Mouse (Mus musculus): Measurements from ENCODE around the gene Cops7b. TPM values are rescaled to one million over a fixed set of nuclear protein-coding genes. Genes with fewer than 3 reads are reported as not detected.

The Cops7b gene
- polyA plus RNA-seq, 1 experiment, result 16.3 TPM

DNA sequence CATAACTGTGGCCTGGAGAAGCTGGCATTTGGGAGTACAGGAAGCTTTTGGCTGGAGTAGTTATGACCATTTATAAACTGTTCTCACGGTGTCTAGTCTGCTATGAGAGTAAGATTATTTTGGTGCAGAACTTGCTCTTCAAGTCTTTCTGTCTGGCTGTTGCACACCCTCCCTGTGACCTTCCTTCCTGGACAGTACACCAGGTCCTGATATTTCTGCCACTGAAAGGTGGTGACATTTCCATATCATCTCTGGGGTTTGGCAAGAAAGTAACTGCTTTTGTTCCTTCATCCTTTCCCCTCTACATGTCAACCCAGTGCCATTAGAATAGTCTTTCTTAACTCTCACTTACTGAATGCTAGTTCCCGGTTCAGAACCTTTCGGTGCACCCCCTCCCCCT lies 23.5 kb upstream of the Cops7b start:
- H3K27me3 ChIP-seq (replicated peaks), result no peaks in the 10 kb centered on the region
- no peaks in the 10 kb centered on the region for H3K9me3 ChIP-seq
- peaks cover 40% of the 10 kb centered on the region for H3K4me1 ChIP-seq
- TF ChIP-seq FLI1 (IDR thresholded peaks at IDR 0.05; ENCODE audit: low read length), result no peak
- TF ChIP-seq GATA1 (IDR thresholded peaks at IDR 0.05; ENCODE audit: borderline replicate concordance, low read length), result no peak
- no peak overlapping the region for H3K4me3 ChIP-seq (replicated peaks)
- peaks cover 70% of the 10 kb centered on the region for H3K36me3 ChIP-seq (replicated peaks; ENCODE audit: low read length)

DNA sequence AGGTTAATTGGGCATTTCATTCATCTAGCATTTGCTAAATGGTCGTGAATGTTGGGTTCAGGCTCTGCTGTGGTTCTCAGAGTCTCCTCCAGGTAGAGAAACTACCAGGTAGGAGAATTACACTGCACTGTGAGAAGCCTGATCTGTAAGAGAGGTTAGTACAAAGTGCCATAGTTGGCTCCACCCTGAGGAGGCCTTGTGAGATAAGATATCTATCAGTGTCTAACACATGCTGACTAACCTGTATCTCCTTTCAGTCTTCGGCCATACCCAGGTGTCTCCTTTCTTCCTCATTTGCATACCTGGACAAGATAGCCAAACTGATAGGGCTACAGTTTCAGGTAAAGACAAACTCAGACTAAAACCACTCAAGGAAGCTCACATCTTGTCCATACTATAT lies 20.0 kb upstream of the Cops7b start:
- H3K27me3 ChIP-seq (replicated peaks), result no peaks in the 10 kb centered on the region
- H3K36me3 ChIP-seq (replicated peaks; ENCODE audit: low read length), result peaks cover 62% of the 10 kb centered on the region
- peaks cover 24% of the 10 kb centered on the region for H3K4me1 ChIP-seq
- H3K4me3 ChIP-seq (replicated peaks), result no peak overlapping the region
- TF ChIP-seq GATA1 (IDR thresholded peaks at IDR 0.05; ENCODE audit: borderline replicate concordance, low read length), result no peak
- TF ChIP-seq FLI1 (IDR thresholded peaks at IDR 0.05; ENCODE audit: low read length), result no peak
- H3K9me3 ChIP-seq, result no peaks in the 10 kb centered on the region

DNA sequence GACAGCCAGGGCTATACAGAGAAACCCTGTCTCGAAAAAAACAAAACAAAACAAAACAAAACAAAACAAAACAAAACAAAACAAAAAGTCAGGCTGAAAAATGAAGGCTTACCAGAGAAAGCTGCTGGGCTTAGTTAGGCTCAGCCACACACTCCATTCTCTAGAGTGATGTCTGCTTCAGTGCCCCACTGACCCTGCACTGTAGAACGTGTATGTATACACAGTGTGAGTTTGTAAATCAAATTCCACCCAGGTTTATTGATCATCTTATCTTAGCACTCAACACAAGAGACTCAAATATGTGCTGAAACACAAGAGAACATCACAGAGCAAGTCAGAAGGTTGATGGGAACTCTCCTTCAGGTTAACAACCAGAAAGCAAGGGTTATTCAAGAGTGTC lies 14.3 kb upstream of the Cops7b start:
- Histone ChIP-seq H3K36me3 (replicated peaks; ENCODE audit: low read length) (peaks cover 46% of the 10 kb centered on the region), H3K4me1 (no peaks in the 10 kb centered on the region), H3K9me3 (no peaks in the 10 kb centered on the region), H3K27me3 (replicated peaks) (no peaks in the 10 kb centered on the region), H3K4me3 (replicated peaks) (no peak overlapping the region)
- TF ChIP-seq FLI1 (IDR thresholded peaks at IDR 0.05; ENCODE audit: low read length) (no peak), GATA1 (IDR thresholded peaks at IDR 0.05; ENCODE audit: borderline replicate concordance, low read length) (no peak)

DNA sequence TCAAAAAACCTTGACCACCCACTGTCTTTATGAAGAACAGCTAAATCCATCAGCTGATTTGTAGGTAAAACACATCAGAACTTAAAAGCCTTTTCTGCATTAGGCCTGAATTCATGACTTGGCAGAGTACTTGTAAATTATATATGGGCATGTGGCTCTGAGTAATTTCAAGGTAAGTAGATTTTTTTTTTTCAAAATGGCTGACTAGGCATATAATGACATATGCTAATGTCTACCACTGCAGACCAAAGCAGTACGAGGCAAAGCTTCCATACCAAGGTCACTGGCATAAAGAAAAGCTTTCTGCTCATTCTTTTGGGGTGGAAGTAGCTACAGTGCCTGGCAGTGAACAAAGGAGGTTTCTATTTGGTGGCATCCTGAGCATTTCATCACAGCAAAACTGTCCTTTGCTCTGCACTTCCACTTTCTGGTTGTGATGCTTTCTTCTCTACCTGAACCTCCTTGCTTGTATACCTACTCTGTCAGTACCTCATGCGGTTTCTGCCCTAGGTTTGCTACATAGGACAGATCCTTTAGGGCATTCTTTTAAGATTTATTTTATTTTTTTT lies 13.3 kb upstream of the Cops7b start:
- Histone ChIP-seq H3K27me3 (replicated peaks) (no peaks in the 10 kb centered on the region), H3K36me3 (replicated peaks; ENCODE audit: low read length) (peaks cover 45% of the 10 kb centered on the region), H3K9me3 (no peaks in the 10 kb centered on the region), H3K4me3 (replicated peaks) (no peak overlapping the region), H3K4me1 (no peaks in the 10 kb centered on the region)
- TF ChIP-seq GATA1 (IDR thresholded peaks at IDR 0.05; ENCODE audit: borderline replicate concordance, low read length), result no peak
- TF ChIP-seq FLI1 (IDR thresholded peaks at IDR 0.05; ENCODE audit: low read length), result no peak

DNA sequence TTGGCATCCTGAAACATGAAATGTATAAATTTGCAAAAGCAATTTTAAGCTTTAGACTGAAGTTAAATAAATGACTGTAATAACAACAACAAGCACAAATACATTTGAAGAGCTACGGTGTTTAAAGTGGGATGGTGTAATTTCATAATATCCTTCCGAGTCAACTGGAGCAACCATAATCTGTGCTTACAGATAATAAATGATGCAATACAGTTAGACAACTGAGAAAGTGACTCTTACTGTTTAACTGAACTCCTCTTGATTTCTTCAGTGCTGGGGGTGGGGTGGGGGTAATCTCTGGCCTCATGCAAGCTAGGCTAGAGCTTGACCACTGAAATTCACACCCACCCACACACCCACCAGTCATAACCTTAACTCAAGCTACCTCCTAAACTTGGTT lies 11.3 kb upstream of the Cops7b start:
- H3K36me3 ChIP-seq (replicated peaks; ENCODE audit: low read length), result peaks cover 35% of the 10 kb centered on the region
- no peaks in the 10 kb centered on the region for H3K9me3 ChIP-seq
- TF ChIP-seq FLI1 (IDR thresholded peaks at IDR 0.05; ENCODE audit: low read length) (no peak), GATA1 (IDR thresholded peaks at IDR 0.05; ENCODE audit: borderline replicate concordance, low read length) (no peak)
- no peaks in the 10 kb centered on the region for H3K4me1 ChIP-seq
- no peaks in the 10 kb centered on the region for H3K27me3 ChIP-seq (replicated peaks)
- no peak overlapping the region for H3K4me3 ChIP-seq (replicated peaks)

DNA sequence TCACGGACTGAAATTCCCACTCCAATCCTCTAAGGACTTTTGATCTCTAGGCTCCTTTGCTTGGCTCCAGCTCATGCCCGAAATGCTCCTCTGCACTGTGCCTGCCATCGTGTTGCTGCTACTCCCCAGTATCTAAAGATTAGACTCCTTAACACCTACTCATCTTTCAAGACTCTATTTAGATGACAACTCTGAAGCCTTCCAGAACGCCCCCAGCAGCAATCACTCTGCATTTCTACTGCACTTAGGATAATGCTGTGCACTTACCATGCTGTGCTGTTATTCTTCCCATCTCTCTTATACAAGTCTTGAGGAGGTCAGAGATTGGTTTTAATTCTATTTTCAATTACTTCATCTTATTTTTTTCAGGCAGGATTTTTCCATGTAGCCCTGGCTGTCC lies 10.8 kb upstream of the Cops7b start:
- TF ChIP-seq FLI1 (IDR thresholded peaks at IDR 0.05; ENCODE audit: low read length), result no peak
- TF ChIP-seq GATA1 (IDR thresholded peaks at IDR 0.05; ENCODE audit: borderline replicate concordance, low read length), result no peak
- Histone ChIP-seq H3K9me3 (no peaks in the 10 kb centered on the region), H3K4me1 (no peaks in the 10 kb centered on the region), H3K27me3 (replicated peaks) (no peaks in the 10 kb centered on the region), H3K36me3 (replicated peaks; ENCODE audit: low read length) (peaks cover 32% of the 10 kb centered on the region), H3K4me3 (replicated peaks) (no peak overlapping the region)

DNA sequence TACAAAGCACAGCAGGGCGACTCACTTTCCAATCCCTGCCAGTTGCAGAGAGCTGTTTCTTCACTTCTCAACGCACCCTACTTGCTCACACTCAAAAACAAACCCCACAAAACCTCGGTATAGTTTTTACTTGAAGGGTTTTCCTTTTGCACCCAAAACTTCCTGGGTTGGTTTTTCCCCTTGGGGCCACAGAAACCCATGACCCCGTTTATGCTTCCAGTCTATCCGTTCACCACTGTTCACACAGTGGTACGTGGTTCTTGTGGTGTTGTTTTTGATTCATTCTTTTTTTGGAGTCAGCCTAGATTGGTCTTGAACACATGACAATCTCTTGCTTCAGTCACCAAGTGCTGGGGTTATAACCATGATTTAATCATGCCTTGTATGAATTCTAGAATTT lies 2.3 kb upstream of the Cops7b start:
- Histone ChIP-seq H3K27me3 (replicated peaks) (no peaks in the 10 kb centered on the region), H3K36me3 (replicated peaks; ENCODE audit: low read length) (peaks cover 11% of the 10 kb centered on the region), H3K4me3 (replicated peaks) (no peak overlapping the region), H3K9me3 (no peaks in the 10 kb centered on the region), H3K4me1 (peaks cover 33% of the 10 kb centered on the region)
- TF ChIP-seq FLI1 (IDR thresholded peaks at IDR 0.05; ENCODE audit: low read length) (no peak), GATA1 (IDR thresholded peaks at IDR 0.05; ENCODE audit: borderline replicate concordance, low read length) (no peak)

DNA sequence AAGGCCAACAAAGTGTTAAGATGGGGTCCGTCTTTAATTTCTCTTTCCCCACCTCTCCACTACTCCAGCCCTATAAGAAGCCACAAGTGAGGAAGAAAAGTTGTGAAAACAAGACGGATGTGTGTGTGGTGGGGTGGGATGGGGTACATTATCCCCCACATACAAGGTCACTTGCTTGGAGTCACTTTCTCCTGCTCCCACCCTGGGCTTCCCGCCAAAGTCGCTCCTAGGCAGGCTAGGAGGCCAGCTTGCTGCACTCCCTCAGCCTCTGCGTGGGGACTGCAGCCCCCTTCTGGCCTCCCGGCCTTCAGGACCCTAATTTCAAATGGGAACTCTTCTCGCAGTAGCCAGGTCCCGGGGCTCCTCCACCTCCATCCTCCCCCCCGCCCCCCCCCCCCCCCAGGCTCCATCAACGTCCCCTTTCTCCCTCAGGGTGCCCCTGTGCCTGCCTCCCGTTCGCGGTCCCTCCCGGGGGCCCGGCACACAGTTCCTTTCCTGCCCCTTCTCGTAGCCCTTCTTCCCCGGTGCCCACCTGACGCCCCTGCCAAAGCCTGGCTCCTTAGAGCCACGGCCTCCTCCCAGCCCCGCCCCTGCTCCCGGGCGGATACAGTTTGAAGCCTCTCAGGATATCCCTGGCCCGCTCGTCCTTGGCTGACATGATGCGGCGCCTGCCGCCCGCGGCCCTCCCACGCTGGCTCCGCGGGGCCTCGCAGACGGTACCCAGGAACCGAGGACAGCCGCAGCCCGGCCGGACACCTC lies 833 bp upstream of the Cops7b start:
- Histone ChIP-seq H3K9me3 (no peaks in the 10 kb centered on the region), H3K36me3 (replicated peaks; ENCODE audit: low read length) (peaks cover 11% of the 10 kb centered on the region), H3K27me3 (replicated peaks) (no peaks in the 10 kb centered on the region), H3K4me3 (replicated peaks) (peak overlapping the region; percentile 99), H3K4me1 (peaks cover 40% of the 10 kb centered on the region)
- TF ChIP-seq FLI1 (IDR thresholded peaks at IDR 0.05; ENCODE audit: low read length), result no peak
- no peak for TF ChIP-seq GATA1 (IDR thresholded peaks at IDR 0.05; ENCODE audit: borderline replicate concordance, low read length)

DNA sequence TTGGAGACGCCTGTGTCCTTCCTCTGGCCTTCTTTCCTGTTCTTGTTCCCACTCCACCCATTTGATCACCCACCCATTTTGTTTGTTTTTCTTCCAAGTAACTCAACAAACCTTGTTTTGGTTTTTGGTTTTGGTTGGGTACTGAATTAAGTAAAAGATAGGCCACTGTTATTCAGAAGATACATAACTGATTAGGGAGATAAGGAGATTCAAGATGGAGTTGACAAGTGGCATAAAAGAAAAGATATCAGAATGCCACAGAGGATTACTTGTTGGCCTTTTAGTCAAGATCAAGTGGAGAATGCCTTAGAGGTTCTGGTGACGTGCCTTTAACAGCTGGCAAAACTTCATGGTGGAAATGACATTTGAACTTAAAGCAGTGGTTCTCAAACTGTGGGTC lies 1.0 kb downstream of the Cops7b start:
- H3K4me3 ChIP-seq (replicated peaks), result peak overlapping the region; percentile 99
- TF ChIP-seq GATA1 (IDR thresholded peaks at IDR 0.05; ENCODE audit: borderline replicate concordance, low read length), result no peak
- no peak for TF ChIP-seq FLI1 (IDR thresholded peaks at IDR 0.05; ENCODE audit: low read length)
- no peaks in the 10 kb centered on the region for H3K9me3 ChIP-seq
- no peaks in the 10 kb centered on the region for H3K27me3 ChIP-seq (replicated peaks)
- peaks cover 6% of the 10 kb centered on the region for H3K36me3 ChIP-seq (replicated peaks; ENCODE audit: low read length)
- peaks cover 55% of the 10 kb centered on the region for H3K4me1 ChIP-seq

DNA sequence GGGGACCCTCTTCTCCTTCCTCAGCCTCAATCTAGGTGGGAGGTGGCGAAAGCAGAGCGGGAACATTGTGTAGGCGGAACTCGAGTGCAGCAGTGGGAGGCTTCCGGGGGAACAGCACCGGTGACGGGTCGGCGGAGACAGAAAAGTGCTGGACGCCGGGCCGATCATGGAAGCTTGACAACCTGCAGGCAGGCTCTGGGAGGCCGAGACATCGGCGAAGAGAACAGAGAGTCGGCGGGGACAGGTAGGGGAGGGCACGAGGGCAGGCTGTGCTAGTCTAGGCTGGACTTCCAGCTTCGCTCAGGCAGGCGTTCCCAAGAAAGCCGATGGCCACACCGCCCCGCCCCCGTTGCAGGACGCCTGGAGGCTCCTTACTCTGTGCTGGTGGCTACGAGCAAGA lies 4.3 kb downstream of the Cops7b start:
- TF ChIP-seq GATA1 (IDR thresholded peaks at IDR 0.05; ENCODE audit: borderline replicate concordance, low read length) (no peak), FLI1 (IDR thresholded peaks at IDR 0.05; ENCODE audit: low read length) (no peak)

More for the DNA sequence above, 4.3 kb downstream of the Cops7b start:
- H3K4me1 ChIP-seq, result peaks cover 37% of the 10 kb centered on the region
- H3K4me3 ChIP-seq (replicated peaks), result peak overlapping the region; percentile 96
- peaks cover 34% of the 10 kb centered on the region for H3K36me3 ChIP-seq (replicated peaks; ENCODE audit: low read length)
- no peaks in the 10 kb centered on the region for H3K27me3 ChIP-seq (replicated peaks)
- no peaks in the 10 kb centered on the region for H3K9me3 ChIP-seq
